Mouse (Mus musculus) kidney, postnatal 4 days (tissue): ENCODE data around the gene Fabp1.

Experiments used
- DNase-seq, 2 experiments: peaks; one replicate each; pipeline ENCODE4 v3.0.0; 2021; ENCODE audit warnings: mixed read lengths in 2 of 2

Gene Fabp1

DNA sequence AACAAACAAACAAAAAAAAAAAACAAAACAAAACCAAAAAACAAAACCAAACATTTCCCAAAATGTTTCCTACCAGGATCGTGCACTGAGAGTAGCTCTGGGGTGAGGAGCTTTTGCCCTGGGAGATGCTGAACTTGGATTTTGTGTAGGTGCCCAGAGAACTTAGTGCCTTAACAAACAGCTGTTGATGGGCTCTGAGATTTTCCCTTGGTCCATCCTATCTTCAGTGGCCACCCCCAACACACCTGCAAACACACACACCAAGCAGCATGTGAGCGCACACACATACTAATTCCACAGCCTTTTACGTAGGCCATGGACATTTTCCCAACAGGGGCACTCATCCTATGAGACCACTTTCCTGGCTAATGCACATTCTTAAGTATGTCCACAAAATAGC is 12.8 kb downstream of the Fabp1 start:
- no peak for DNase-seq

DNA sequence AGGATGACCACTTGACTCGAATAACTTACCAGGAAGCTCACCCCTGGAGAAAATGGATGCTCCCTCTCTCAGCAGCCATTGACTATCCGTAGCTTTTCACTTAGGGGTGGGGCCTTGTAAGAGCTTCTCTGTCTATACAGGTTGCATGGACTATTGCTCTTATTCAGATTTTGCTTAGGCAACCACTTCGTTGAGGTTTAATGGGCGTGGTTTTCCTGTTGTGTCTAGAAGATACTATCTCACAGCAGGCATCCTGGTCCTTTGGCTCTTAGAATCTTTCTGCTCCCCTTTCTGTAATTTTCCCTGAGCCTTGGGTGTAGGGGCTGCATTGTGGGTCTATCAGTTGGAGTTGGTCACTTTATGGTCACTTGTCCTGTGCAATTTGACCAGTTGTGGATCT is 21.9 kb downstream of the Fabp1 start:
- no peak for DNase-seq

GRCm38 (mm10) chr6:71224184-71224943 is 24.7 kb downstream of the Fabp1 start:
- no peak for DNase-seq

GRCm38 (mm10) chr6:71226544-71226943 is 26.9 kb downstream of the Fabp1 start:
- no peak for DNase-seq

DNA sequence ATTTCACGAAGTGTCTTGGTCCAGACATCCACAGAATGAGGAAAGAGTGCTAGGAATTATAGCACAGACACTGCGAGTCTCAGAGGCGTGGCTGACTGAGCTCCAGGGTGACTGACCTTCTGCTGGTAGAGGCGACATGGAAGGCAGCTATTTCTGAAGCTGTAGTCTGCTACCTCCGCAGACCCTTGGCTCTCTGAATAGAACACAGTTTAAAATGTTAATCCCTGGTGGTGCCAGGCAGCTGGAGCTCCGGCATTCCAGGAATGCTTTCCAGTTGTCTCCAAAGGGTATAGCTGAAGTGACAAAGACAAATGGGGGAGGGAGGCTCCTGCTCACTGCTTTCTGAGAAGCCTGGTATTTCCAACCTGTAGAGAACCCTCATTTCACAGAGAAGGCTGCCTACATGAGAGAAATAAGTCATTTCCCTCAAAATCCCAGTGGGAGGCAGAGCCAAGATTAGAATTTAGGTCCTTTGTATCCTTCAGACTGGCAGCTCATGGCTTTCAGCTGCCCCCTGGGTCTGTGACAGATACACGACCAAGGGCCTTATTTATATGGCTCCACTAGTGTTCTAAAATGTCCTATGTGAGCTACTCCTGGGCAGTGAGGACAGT is 27.6 kb downstream of the Fabp1 start:
- DNase-seq, result peak; percentile 17 to 39

DNA sequence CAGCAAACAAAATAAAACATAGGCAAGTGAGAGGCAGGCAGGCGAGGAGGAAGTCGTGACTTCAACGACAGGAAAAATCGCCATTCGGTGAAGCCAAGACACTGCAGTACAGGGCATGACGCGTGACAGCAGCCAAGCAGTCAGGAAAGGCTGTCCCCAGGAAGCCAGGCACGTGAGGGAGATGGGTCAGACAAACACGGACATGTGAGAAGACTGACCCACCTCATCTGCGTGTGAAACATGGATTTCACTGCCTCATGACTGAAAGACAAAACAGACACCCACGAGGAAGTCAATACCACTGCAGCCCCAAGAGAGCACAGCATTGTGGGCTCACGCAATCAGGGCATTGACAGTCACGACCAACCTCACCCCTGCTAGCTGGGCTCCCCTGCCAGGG is 35.5 kb downstream of the Fabp1 start:
- DNase-seq, result no peak

DNA sequence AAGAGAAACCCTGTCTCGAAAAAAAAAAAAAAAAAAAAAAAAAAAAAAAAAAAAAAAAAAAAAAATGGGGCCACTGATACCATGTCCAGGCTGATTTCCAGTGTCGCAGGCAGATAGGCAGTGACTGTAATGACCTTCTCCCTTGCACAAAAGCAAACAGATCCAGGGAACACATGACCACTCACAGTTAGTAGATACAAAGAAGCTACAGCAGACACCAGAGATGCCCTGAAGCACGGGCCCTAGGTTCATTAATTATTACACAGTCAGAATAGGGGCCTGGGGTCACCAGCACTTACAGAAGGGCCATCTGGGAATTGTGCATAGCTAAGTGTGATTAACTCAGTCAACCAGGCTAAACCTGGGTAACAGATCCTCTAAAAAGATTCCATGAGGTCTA is 36.3 kb downstream of the Fabp1 start:
- DNase-seq, result no peak

DNA sequence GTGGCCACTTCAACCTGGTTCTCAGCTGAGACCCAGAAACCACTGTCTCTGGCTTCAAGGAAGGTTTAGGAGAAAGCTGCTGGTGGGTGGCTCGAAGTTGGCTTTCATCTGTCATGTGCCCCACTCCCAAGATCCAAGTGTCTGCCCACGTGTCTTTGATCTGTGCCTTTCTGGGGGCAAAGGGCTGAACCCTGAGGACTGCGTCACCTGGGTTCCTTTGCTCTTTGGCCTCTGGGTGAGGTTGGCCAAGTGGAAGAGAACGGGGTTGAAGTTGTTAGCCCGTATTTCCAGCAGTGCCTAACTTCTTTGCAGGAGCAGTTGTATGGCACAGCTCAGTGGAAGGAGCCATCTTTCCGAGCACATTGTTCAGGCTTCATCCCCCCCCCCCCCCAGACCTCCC is 36.9 kb downstream of the Fabp1 start:
- no peak for DNase-seq

GRCm38 (mm10) chr6:71237031-71237431 is 37.4 kb downstream of the Fabp1 start:
- DNase-seq, result no peak

GRCm38 (mm10) chr6:71239069-71239750 is 39.6 kb downstream of the Fabp1 start:
- no peak for DNase-seq

GRCm38 (mm10) chr6:71240831-71241230 is 41.2 kb downstream of the Fabp1 start:
- DNase-seq, result no peak

GRCm38 (mm10) chr6:71242811-71243210 is 43.2 kb downstream of the Fabp1 start:
- no peak for DNase-seq

GRCm38 (mm10) chr6:71243258-71243657 is 43.6 kb downstream of the Fabp1 start:
- DNase-seq, result no peak

GRCm38 (mm10) chr6:71248420-71248819 is 48.8 kb downstream of the Fabp1 start:
- DNase-seq, result no peak

DNA sequence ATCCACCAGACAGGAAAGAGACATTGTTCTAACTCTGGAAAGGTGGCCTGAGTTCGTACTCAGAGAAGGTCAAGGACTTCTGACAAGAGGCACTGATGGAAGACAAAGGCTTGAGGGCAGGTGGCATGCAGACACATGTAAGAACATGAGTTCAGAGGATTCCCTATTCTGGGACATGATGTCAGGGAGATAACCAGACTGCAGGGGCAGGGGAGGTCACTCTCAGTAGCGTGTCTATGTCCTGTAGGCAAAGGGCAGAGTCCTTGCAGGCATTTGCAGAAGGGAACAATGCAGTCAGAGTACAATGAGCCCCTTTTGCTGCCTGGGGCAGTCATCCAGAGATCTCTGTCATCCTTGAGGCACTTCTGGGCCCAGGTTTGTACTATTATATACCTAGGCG is 50.0 kb downstream of the Fabp1 start:
- no peak for DNase-seq

DNA sequence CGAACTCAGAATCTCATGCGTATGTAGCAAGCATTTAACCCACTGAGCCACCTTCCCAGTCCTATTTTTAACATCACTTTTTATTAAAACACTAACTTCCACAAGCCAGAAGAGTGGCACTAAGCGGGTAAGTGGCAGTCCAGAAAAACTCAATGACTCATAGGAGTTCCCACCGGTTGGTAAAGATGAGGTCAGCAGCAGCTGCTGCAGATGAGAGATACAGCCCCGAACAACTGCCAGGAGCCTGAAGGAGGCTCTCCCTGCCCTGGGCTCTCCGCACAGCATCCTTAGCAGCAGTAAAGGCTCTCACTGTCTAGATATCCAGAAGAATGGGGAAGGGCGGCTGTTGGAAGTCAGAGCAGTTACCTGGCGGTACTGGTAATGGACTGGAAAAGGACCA is 51.3 kb downstream of the Fabp1 start:
- DNase-seq, result no peak

- no peak for DNase-seq
These were observed 54.8 kb downstream of the Fabp1 start for GRCm38 (mm10) chr6:71254456-71254855.
